In the genomic region with DNA sequence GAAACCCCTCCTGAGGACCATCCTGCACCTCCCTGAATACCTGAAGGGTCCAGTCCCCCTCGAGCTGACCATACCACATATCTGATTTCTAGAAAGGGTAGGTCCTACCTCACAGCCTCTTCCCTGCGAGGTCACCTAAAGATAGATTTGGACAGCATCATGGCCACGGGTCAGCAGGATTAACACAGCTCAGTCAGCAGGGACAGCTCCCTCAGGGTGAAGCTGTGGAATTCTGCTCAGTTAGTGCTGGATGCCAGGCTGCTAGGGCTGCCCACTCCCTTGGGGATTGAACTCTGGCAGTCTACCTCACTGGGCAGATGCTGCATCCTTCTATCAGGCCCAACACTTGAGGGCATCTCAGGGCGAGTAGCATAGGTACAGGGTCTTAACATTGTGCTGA, we compare ENCODE assay signal across 22 mouse cellular contexts. TPM values are rescaled to one million over a fixed set of nuclear protein-coding genes. Genes with fewer than 3 reads are reported as not detected.
A peak's percentile ranks its signal among the peaks of the same experiment; 100 is the strongest.
DNase-seq lines count a peak whose midpoint lies in the region; ATAC-seq and TF ChIP-seq lines count a peak whose summit lies in the region.
"Had no signal": no experiment of that assay in that cellular context is flagged by ENCODE, and none has a peak within 500 bp of the region (broad histone marks: within the 10 kb centered on the region; RNA-seq: fewer than 3 reads in every experiment).

No protein-coding gene starts in this region.

- peak overlapping the region; percentile 84 for H3K27ac ChIP-seq in gastrocnemius, adult 2 months
- H3K27ac ChIP-seq in midbrain, embryonic 16.5 days (ENCODE audit: low read length), result no peak overlapping the region
- H3K27ac ChIP-seq in midbrain, embryonic 13.5 days, result no peak overlapping the region
- H3K27ac ChIP-seq: embryonic facial prominence, embryonic 13.5 days; forebrain, embryonic 12.5 days; heart, embryonic 10.5 days; hindbrain, embryonic 13.5 days; hindbrain, postnatal 0 days had no signal

- 0 out of 2 replicates have a peak, but pooled peaks have one; percentile 11 for ATAC-seq in midbrain, embryonic 16.5 days
- ATAC-seq in midbrain, embryonic 13.5 days, result no peak
- ATAC-seq: CD4-positive, CD25-positive, alpha-beta regulatory T cell, adult 4 months; forebrain, embryonic 16.5 days; hindbrain, postnatal 0 days had no signal

- H3K9me3 ChIP-seq in midbrain, embryonic 16.5 days (replicated peaks; ENCODE audit: control insufficient read depth, low read length, poor library complexity, severe bottlenecking), result no peaks in the 10 kb centered on the region
- no peaks in the 10 kb centered on the region for H3K9me3 ChIP-seq in midbrain, embryonic 13.5 days
- H3K9me3 ChIP-seq: embryonic facial prominence, embryonic 13.5 days; forebrain, embryonic 12.5 days; G1E; heart, embryonic 10.5 days; hindbrain, embryonic 13.5 days had no signal

- no peaks in the 10 kb centered on the region for H3K27me3 ChIP-seq in midbrain, embryonic 16.5 days (ENCODE audit: control insufficient read depth, insufficient read depth, low read depth, low read length)
- no peaks in the 10 kb centered on the region for H3K27me3 ChIP-seq in midbrain, embryonic 13.5 days
- H3K27me3 ChIP-seq: embryonic facial prominence, embryonic 13.5 days; forebrain, embryonic 12.5 days; hindbrain, embryonic 13.5 days had no signal

- no peaks in the 10 kb centered on the region; the same call in 1 of the 2 replicates for H3K36me3 ChIP-seq in midbrain, embryonic 16.5 days (ENCODE audit: control insufficient read depth, insufficient read depth, low read length)
- peaks cover 16% of the 10 kb centered on the region for H3K36me3 ChIP-seq in midbrain, embryonic 13.5 days
- H3K36me3 ChIP-seq: embryonic facial prominence, embryonic 13.5 days; forebrain, embryonic 12.5 days; G1E; heart, embryonic 10.5 days had no signal

- WGBS in midbrain, embryonic 16.5 days, result 79% methylated on average over 4 of the region's 4 CpGs
- 69% methylated on average over 4 of the region's 4 CpGs for WGBS in midbrain, embryonic 13.5 days

- H3K4me2 ChIP-seq in midbrain, embryonic 16.5 days (ENCODE audit: low read length), result no peak overlapping the region
- no peak overlapping the region for H3K4me2 ChIP-seq in midbrain, embryonic 13.5 days (replicated peaks)
- H3K4me2 ChIP-seq: embryonic facial prominence, embryonic 13.5 days; forebrain, embryonic 12.5 days; hindbrain, embryonic 13.5 days had no signal

- no peak for TF ChIP-seq CTCF in gastrocnemius, adult 2 months (IDR thresholded peaks at IDR 0.05)

- no peaks in the 10 kb centered on the region for H3K4me1 ChIP-seq in midbrain, embryonic 16.5 days (ENCODE audit: control insufficient read depth, insufficient read depth, low read length)
- H3K4me1 ChIP-seq in midbrain, embryonic 13.5 days (replicated peaks), result peaks cover 7% of the 10 kb centered on the region; the same call in 1 of the 2 replicates
- H3K4me1 ChIP-seq: embryonic facial prominence, embryonic 13.5 days; forebrain, embryonic 12.5 days; heart, embryonic 10.5 days had no signal

- H3K9ac ChIP-seq in midbrain, embryonic 16.5 days (ENCODE audit: low read depth, low read length), result no peak overlapping the region
- no peak overlapping the region for H3K9ac ChIP-seq in midbrain, embryonic 13.5 days (replicated peaks)
- H3K9ac ChIP-seq: embryonic facial prominence, embryonic 13.5 days; forebrain, embryonic 12.5 days; hindbrain, embryonic 13.5 days had no signal

- H3K4me3 ChIP-seq in gastrocnemius, adult 2 months, result no peak overlapping the region
- no peak overlapping the region for H3K4me3 ChIP-seq in midbrain, embryonic 16.5 days (ENCODE audit: low read depth, low read length)
- H3K4me3 ChIP-seq in midbrain, embryonic 13.5 days (replicated peaks), result no peak overlapping the region
- H3K4me3 ChIP-seq: embryonic facial prominence, embryonic 13.5 days; forebrain, embryonic 12.5 days; heart, embryonic 10.5 days; hindbrain, embryonic 13.5 days had no signal

- intact Hi-C loops in gastrocnemius, adult 2 months (cut with DNase I), result no loop called here

- peak; percentile 43 for DNase-seq in adrenal gland, postnatal 10 days
- no peak for DNase-seq in adrenal gland, postnatal 4 days (ENCODE audit: low spot score in 2 of 2)
- peak; percentile 82 for DNase-seq in gastrocnemius, adult 2 months
- DNase-seq in gastrocnemius, postnatal 4 days (ENCODE audit: low spot score in 2 of 2), result no peak
- peak; percentile 94 for DNase-seq in skeletal muscle tissue, adult 2 months (ENCODE audit: low read depth, low spot score)
- no peak for DNase-seq in cerebellum, postnatal 4 days (ENCODE audit: low spot score in 2 of 2)
- DNase-seq: B cell, adult 2 months; cerebellum, adult 11-12 months; cerebellum, adult 9-10 months; cerebellum, postnatal 25 days; kidney, adult 2 months had no signal

RNA-seq across cellular contexts. Expression of a gene that starts 33.7 kb away (rescaled TPM):
- 1 to 10 TPM; 4.1 to 8.3 TPM for total RNA-seq in adrenal gland, postnatal 10 days (2021)
- 10 to 100 TPM; 10.1 to 10.5 TPM for total RNA-seq in adrenal gland, postnatal 4 days (2021)
- 10 to 100 TPM; 58.9 to 99.2 TPM for total RNA-seq in gastrocnemius, adult 2 months (2021)
- total RNA-seq in gastrocnemius, postnatal 4 days (2021), result 10 to 100 TPM; 53.8 to 57.2 TPM
- 20.8 TPM in 2 replicates for polyA plus RNA-seq in midbrain, embryonic 16.5 days (2015; fragmentation: Nextera tagmentation; extraction: Ambion mirVana)
- polyA plus RNA-seq in midbrain, embryonic 13.5 days (2015; fragmentation: Nextera tagmentation; extraction: Ambion mirVana), result 19.3 and 21.0 TPM in 2 replicates
- total RNA-seq: hematopoietic stem cell, adult 5-6 weeks had no signal
- polyA plus RNA-seq: CD4-positive, CD25-positive, alpha-beta regulatory T cell, adult 4 months; G1E had no signal

Comparison
In these comparisons a context has a peak if more than half of its experiments do, and no peak if none do; other contexts are left out.
1. DNase-seq: peak in adrenal gland, postnatal 10 days (single experiment), gastrocnemius, adult 2 months (single experiment) and skeletal muscle tissue, adult 2 months (single experiment); none in adrenal gland, postnatal 4 days (0 of 2), gastrocnemius, postnatal 4 days (0 of 2) and cerebellum, postnatal 4 days (0 of 2).
2. RNA of a gene that starts 33.7 kb away (total RNA-seq): 58.9 to 99.2 TPM in gastrocnemius, adult 2 months and 53.8 to 57.2 TPM in gastrocnemius, postnatal 4 days; 10.1 to 10.5 TPM in adrenal gland, postnatal 4 days and 4.1 to 8.3 TPM in adrenal gland, postnatal 10 days; every median in the first group is over 4 times any median in the second.